Mouse (Mus musculus) spleen, adult 2 months (tissue): Measurements from ENCODE around the gene Fry.

Experiments used
- CTCF ChIP-seq: fragments of 200-500 bp; IDR thresholded peaks from 2 replicates; pipeline ENCODE4 v1.5.1; 2011; ENCODE audit warnings: mild to moderate bottlenecking, inconsistent platforms; ENCODE audit not compliant: insufficient read depth, insufficient read length, insufficient replicate concordance; ENCODE audit errors: extremely low read depth
- POLR2A ChIP-seq: fragments of 200-500 bp; IDR thresholded peaks from 2 replicates; pipeline ENCODE4 v1.6.1; 2011; ENCODE audit warnings: low read depth, low read length, inconsistent platforms

- TF ChIP-seq POLR2A (no peak), CTCF (no peak)
Observed at GRCm38 (mm10) chr5:150370895-150371294, 252.4 kb downstream of the Fry start.
